Mouse (Mus musculus) kidney, postnatal 36 days (tissue): ENCODE measurements around the gene Ikzf1.
A peak's percentile ranks its signal among the peaks of the same experiment; 100 is the strongest.

ENCODE experiments used
- DNase-seq, 2 experiments: peaks; one replicate each; pipeline ENCODE4 v3.0.0; 2021 to 2022; ENCODE audit warnings: mixed read lengths in 2 of 2

Ikzf1 gene

GRCm38 (mm10) chr11:11684930-11685852, at the start of gene Ikzf1:
TSS of gene Ikzf1 (plus strand) at chr11:11685003.
- no peak for DNase-seq

DNA sequence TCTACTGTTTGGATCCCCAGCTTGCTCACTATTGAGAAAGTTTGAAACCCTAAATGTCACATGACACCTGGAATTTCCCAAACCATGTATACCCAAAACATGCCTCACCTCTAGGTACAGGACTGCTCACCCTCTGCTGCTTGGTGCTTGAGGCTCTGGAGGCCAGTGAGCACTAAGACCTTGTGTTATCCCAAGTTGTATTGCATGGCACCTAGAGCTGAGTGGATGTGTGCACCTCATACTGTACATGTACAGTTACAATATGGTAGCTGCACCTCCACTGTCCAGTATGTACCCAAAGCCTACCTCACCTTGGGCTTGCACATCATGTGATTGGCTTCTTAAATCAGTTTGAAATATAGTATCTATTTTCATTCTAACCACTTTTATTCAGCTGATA, 40.5 kb upstream of the Ikzf1 start:
- DNase-seq, result no peak

DNA sequence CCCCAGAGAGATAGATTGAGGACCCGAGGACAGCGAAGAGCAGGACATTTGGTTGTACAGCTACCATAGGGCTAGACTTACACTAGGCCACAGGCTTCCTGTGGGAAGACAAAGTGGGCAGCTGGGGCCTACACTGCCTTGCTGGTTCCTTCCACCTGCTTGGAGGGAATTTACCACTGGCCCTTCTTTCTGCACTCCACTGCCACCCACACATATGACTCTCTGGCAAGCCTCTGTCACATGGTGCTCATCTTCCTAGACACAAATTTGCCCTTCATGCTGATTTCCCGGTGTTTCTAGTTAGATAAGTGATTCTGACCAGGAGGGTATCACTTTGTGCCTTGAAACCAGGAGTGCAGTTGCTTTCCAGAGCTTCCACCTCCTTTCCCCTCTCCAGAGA, 28.4 kb upstream of the Ikzf1 start:
- DNase-seq, result no peak

DNA sequence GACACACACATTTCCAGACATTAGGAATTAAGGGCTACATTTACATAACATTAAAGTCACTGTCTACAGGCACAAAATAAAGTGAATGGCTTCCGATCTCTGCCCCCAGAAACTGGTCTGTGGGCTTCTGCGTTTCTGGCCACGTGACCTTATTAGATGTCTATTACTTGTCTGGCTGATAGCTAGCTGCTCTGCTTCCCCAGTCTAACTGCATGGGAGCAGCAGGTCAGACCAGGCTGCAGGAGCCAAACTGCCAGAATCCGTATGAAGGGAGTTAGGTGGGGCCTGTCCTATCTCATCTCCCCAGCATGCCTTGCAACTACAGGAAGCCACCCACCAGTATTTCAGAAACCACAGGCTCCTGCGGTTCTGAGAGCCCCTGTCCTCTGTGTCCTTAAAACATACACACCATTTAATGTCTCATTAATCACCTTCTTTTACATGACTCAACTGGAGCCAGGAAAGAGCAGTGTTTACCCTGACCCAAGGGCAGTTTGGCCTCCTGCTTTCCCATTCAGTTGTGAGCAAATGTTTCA, 27.7 kb upstream of the Ikzf1 start:
- DNase-seq, result no peak

DNA sequence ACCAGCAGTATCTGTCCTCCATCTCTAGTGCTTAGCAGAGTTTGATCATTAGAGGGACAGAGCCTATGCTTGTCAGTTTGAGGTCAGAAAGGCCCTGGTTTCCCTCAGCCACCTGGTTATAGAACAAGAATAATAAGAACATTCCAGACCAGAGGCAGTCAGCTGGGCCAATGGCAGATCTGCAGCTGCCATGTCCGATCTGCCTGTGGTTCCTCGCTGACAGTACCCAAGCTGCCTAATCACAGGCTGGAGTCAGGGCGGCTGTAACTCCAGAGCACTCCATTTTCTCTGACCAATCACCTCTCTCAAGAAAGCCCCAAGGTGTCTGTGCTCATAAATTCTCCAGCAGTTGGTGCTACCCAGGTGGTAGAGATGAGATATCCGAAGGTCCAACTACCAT, 27.2 kb upstream of the Ikzf1 start:
- DNase-seq, result no peak

- no peak for DNase-seq
Observed at GRCm38 (mm10) chr11:11658834-11659233, 26.0 kb upstream of the Ikzf1 start.

- no peak for DNase-seq
Observed at GRCm38 (mm10) chr11:11660651-11661050, 24.2 kb upstream of the Ikzf1 start.

DNA sequence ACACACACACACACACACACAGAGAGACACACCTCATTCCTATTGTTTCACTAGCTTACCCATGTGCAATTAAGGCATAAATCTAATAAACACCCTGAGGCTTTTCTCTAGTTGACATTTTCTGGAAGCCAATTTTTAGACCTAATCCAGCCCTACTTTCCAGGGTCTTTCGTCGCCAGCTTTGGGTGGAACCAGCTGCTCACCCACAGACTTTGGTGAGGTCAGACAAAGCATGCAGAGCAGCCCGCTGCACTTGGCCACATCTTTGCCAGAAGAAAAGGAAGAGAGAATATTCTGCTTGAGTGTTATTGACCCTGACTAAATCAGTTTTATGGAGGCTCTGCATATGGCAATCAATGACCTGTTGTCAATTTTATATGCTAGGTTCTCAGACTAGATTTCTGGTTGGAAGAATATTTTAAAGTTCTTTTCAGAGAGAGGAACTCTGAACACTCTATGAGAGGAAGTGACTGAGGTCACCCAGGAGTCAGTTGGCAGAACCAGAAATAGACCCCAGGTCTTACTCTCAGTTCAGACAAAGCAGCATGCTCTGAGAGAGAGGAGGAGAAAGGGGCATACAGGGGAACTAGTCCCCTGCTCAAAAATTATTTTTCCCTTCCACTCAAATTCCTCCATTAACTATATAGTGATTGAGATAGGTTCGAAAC, 17.4 kb upstream of the Ikzf1 start:
- no peak for DNase-seq

DNA sequence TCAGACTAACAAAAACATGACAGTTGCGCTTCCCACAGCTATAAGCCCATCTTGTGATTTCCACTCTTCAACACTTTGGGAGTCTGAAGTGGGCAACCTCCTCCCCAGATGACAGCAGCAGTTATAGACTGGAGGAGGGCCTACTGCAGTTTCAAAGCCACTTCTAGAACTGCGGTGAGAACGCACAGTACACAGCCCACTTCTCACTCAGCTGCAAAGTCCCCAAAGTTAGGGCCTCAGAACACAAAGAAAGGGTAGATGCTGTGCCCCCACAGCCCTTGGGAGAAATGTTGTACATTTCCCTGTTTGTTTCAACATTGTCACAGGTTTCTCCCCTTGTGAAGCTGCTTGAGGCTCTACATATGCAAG, 16.9 kb upstream of the Ikzf1 start:
- DNase-seq, result no peak

DNA sequence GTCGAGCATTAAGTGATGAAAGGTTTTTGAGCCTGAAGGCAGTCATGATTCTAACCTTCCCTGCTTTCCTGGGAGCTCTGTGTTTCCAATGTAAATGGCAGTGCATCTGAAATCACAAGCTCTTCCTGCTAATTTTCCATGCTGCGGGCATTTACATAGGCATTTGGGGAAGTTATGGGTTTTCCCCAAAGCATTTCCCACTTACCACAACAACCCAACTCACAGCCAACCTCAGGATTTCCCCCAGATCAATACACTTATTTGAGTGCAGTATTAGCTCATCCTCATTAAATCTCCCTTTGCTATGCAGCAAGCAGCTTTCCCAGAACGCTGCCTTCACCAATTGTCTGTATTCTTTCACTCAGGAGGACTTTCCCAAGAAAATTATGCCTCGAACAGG, 11.8 kb upstream of the Ikzf1 start:
- no peak for DNase-seq

DNA sequence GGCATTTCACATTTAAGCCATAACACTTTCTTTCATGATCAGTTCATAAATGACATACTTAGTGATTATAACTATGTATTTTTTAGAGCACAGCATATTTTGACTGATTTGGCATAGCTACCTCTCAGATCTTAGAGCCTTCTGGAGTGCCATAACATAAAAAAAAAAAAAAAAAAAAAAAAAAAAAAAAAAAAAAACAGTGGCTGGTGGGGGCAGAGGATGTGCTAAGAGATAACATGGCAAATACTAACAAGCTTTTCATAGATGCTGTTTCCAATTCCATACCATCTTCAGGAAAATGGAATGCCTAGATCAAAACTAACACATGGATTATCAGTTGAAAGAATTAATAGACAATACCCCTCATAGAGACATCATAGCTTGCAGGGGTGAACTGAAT, 9.7 kb upstream of the Ikzf1 start:
- DNase-seq, result no peak

DNA sequence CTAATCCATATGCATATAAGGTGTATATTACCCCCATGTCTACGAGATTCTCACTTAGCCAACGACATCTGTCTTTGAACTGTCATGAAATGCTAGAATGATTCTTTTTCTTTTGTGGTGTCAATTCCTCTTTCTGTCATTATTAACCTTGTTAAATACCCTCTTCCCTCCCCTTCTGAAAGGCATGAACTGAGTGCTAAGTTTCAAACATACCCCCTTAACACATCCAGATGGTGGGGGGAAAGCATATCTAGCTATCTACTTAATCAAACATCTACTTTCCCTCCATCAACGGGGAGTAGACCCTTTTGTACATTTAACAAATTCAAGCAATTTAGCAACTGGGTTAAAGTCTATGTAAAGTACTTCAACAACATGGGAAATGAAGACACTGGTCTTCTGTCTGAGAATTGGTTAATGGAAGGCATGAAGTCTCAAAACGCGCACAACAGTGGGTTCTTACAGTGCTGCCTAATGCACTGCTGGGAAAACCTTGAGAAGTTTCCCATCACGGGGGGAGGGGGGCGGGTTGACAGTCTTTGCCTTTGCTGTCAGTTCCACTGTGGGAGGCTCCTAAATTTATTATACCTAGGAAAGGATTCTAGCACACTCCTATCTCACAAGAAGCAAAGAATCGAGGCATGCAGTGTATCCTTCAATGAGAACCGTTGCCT, 8.6 kb upstream of the Ikzf1 start:
- DNase-seq, result no peak

DNA sequence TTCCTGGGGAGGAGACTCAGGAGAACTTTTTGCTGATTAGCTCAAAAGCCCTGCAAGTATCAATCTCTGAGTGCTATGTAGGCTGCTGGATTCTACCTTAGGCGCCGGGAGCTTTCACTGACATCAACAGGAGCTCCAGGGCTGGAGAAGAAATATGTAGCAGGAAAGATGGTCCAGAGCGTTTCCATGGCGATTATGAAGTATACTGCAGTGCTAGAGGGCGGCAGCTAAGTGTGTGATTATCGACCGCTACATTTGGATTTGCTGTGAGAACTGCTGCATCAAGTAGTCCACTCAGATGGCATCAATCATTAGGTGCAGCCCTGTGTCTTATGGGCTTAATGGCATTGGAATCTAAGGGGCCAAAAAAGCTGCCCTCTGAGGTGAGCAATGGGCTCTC, 7.6 kb upstream of the Ikzf1 start:
- no peak for DNase-seq

DNA sequence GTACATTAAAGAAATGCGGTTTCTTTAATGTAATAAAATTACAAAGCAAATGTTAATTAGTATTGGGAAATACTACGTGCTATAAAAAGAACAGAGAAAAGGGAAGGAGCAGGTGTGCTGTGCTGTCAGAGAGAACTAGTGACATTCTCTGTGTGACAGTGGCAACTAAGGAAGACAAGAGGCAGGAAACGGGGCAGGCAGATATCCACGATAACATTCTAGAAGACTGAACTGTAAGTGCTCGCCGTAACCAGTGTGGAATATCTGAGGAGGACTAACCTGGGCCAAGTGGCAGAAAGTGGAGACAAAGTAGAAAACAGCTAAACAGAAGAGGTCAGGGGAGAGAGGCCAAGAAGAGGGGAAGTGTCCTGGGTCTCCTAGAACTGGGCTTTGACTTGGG, 5.8 kb upstream of the Ikzf1 start:
- no peak for DNase-seq

DNA sequence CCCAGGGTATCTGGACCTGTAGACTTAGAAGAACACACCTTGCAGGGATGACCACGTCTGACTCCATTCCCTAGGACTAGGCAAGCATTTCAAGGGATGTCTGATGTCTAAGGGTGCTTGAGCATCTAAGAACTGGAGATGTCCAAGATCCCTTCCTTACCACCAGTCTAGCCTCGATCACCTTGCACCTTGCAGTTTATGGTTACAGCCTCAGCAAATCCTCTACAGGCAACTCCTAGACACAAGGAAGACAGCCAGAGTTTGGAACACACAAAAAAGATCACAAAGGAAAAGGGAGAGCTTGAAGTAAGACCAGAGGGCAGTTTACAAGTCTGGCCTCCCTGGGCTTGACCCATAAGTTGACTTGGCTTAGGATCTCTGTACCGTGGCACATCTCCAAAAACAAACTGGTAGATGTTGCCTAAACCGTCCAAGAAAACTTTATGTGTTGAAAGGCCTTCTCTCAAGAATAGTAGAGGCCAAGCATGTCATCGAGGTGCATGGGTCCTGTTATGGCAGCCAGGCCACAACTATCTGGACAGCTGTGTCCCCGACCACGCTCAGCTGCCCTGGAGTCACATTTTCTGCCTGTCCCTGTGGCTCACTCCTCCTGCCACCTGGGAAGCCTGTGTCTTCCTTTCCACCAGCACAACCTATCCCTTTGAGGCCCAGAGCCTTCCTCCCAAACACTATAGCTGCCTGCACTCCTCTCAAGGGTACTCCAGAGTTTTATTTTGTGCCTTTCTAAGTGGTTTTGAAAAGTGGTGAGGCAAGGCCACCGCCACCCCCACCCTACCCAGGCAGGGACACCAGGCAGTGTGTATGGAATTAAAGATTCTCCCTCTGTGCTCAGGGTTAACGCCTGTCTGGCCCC, 510 bp upstream of the Ikzf1 start:
- DNase-seq, result no peak

GRCm38 (mm10) chr11:11685853-11686395, 1.1 kb downstream of the Ikzf1 start:
- DNase-seq, result peak; percentile 23 to 68

DNA sequence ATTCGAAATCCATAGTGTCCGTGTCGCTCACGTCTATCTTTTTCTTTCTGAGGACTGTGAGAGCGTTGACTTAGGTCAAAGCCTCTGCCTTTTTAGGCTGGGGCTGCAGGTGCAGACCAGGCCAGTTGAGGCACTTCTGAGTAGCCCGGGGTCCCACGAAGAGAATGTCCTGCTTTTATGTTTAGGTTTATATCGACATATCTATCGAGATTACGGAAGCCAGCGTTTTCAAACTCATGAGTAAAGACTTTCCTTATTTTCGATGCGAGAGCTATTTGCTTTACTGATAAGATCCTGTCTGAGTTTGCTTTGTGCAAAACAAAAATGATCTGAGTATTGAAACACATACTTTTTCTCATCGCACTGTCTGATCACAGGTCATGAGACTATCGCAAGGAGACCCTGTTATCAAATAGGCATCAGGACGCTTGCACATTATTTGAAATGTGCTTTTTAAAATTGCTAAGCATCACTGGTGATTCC, 1.8 kb downstream of the Ikzf1 start:
- no peak for DNase-seq

GRCm38 (mm10) chr11:11687551-11688185, 2.9 kb downstream of the Ikzf1 start:
- no peak for DNase-seq

- no peak for DNase-seq
Observed at GRCm38 (mm10) chr11:11688766-11689330, 4.0 kb downstream of the Ikzf1 start.

DNA sequence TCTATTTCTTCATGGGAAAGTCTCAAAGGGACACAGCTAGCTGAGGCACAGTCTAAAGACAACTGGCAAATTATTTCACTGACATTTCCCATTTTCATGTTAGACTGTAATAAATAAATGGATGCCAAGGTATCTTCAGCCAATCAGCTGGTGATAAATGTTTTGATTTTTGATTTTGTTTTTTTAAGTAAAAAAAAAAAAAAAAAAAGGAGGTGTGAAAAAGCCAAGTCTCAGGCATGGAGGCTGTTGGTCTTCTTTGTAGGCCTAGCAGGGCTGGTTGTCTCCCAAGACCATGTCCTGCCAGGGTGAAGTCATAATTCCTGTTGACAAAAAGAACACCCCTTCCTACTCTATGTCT, 4.9 kb downstream of the Ikzf1 start:
- DNase-seq, result no peak
